Mouse (Mus musculus) megakaryocyte-erythroid progenitor cell, adult 5 weeks (primary cell): ENCODE data around the gene Fthl17e. TPM values are rescaled to one million over a fixed set of nuclear protein-coding genes. Genes with fewer than 3 reads are reported as not detected.

Experiments
- polyA plus RNA-seq: library from polyadenylated mRNA; stranded (reverse); fragments of >175 nt; gene quantifications from 2 replicates; pipeline ENCODE4 v1.2.3, GENCODE M21; 2012

Fthl17e gene
- polyA plus RNA-seq: not detected in 2 replicates

GRCm38 (mm10) chrX:9033193-9033592 lies at the start of gene Fthl17e:
TSS of gene Fthl17e (plus strand) at chrX:9033493.

GRCm38 (mm10) chrX:8986655-8987054 lies 46.6 kb upstream of the Fthl17e start, which contains the start of gene Fthl17d:
TSS of gene Fthl17d (minus strand) at chrX:8986755.

GRCm38 (mm10) chrX:9062715-9063114 lies 29.4 kb downstream of the Fthl17e start, which contains the start of gene Fthl17f:
TSS of gene Fthl17f (plus strand) at chrX:9063015.

Other genes with a start within 250 kb of the Fthl17e start
- gene Ssxb5, start 229.8 kb upstream of the Fthl17e start, polyA plus RNA-seq: not detected in 2 replicates
- not detected in 2 replicates for gene Gm6592, start 189.5 kb upstream of the Fthl17e start, polyA plus RNA-seq
- gene Gm5751, start 159.2 kb upstream of the Fthl17e start, polyA plus RNA-seq: not detected in 2 replicates
- 4.0 and 5.5 TPM in 2 replicates for gene B630019K06Rik, start 141.1 kb upstream of the Fthl17e start, polyA plus RNA-seq
- gene Fthl17b, start 70.5 kb upstream of the Fthl17e start, polyA plus RNA-seq: not detected in 2 replicates
- not detected in 2 replicates for gene Fthl17c, start 56.9 kb upstream of the Fthl17e start, polyA plus RNA-seq
- gene Fthl17d, start 46.7 kb upstream of the Fthl17e start, polyA plus RNA-seq: not detected in 2 replicates
- gene Fthl17f, start 29.5 kb downstream of the Fthl17e start, polyA plus RNA-seq: not detected in 2 replicates
- not detected in 2 replicates for gene 4930402K13Rik, start 71.1 kb downstream of the Fthl17e start, polyA plus RNA-seq
- gene Lancl3, start 166.4 kb downstream of the Fthl17e start, polyA plus RNA-seq: 0.09 and 0.10 TPM in 2 replicates
- gene Gm14862, start 223.4 kb downstream of the Fthl17e start, polyA plus RNA-seq: not detected in 2 replicates
- gene Xk, start 239.3 kb downstream of the Fthl17e start, polyA plus RNA-seq: 3.5 and 4.0 TPM in 2 replicates